Comparison of ENCODE assay signal across 27 mouse cellular contexts in the genomic region with DNA sequence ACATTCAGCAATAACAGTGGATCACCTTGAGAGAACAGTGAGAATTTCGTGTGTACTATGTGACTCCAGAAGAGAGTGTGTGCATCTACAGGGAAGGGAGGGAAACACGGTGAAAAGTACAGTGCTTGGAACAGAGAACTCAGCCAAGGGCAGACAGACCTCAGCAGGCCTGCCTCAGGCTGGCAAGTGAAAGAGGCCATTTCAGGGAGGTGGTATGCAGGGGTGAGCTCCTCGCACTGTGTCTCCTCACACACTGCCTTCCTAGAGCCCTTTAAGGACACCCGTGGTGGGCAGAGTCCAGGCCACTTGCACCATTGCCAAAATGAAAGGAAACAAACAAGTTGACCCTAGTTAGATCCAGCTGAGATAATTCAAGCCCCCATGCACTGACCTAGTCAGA. TPM values are rescaled to one million over a fixed set of nuclear protein-coding genes. Genes with fewer than 3 reads are reported as not detected.
DNase-seq lines count a peak whose midpoint lies in the region; ATAC-seq and TF ChIP-seq lines count a peak whose summit lies in the region.
"Had no signal": no experiment of that assay in that cellular context is flagged by ENCODE, and none has a peak within 500 bp of the region (broad histone marks: within the 10 kb centered on the region; RNA-seq: fewer than 3 reads in every experiment).

No protein-coding gene starts in this region.

- no peaks in the 10 kb centered on the region for H3K27me3 ChIP-seq in MEL (ENCODE audit: control insufficient read depth in 1 of 2, insufficient read depth in 2 of 2, low read length in 2 of 2)
- H3K27me3 ChIP-seq in forebrain, embryonic 16.5 days (replicated peaks; ENCODE audit: control insufficient read depth, insufficient read depth, low read length) = no peaks in the 10 kb centered on the region
- H3K27me3 ChIP-seq: CH12.LX, Patski had no signal

- H3K79me2 ChIP-seq in MEL (ENCODE audit: control insufficient read depth, insufficient read depth, low read length, poor library complexity) = no peaks in the 10 kb centered on the region

- H3K4me1 ChIP-seq in MEL (ENCODE audit: control insufficient read depth in 1 of 2, insufficient read depth in 2 of 2, low read length in 2 of 2) = no peaks in the 10 kb centered on the region
- no peaks in the 10 kb centered on the region for H3K4me1 ChIP-seq in forebrain, embryonic 16.5 days (replicated peaks; ENCODE audit: control insufficient read depth, insufficient read depth, low read length)

- no peak for TF ChIP-seq POLR2A in MEL (IDR thresholded peaks at IDR 0.05; ENCODE audit: control insufficient read depth in 1 of 2, insufficient read depth in 1 of 2, low read depth in 1 of 2, low read length in 2 of 2, poor library complexity in 1 of 2)

- TF ChIP-seq RAD21 in MEL (IDR thresholded peaks at IDR 0.05; ENCODE audit: low read depth, low read length) = no peak

- TF ChIP-seq EP300 in MEL (IDR thresholded peaks at IDR 0.05; ENCODE audit: low read depth in 1 of 2, low read length in 2 of 2) = no peak

- no peak overlapping the region for H3K9ac ChIP-seq in MEL (ENCODE audit: control insufficient read depth, low read depth, low read length, poor library complexity, severe bottlenecking)
- no peak overlapping the region for H3K9ac ChIP-seq in forebrain, embryonic 16.5 days (replicated peaks; ENCODE audit: low read depth, low read length)

- H3K36me3 ChIP-seq in MEL (ENCODE audit: control insufficient read depth in 1 of 2, insufficient read depth in 2 of 2, low read length in 2 of 2) = no peaks in the 10 kb centered on the region
- no peaks in the 10 kb centered on the region for H3K36me3 ChIP-seq in forebrain, embryonic 16.5 days (ENCODE audit: control insufficient read depth, insufficient read depth)
- H3K36me3 ChIP-seq: G1E had no signal

- no peaks in the 10 kb centered on the region; the same call in none of the 2 replicates for H3K9me3 ChIP-seq in MEL (replicated peaks; ENCODE audit: insufficient read depth, low read length)
- peaks cover 3% of the 10 kb centered on the region; the same call in 1 of the 2 replicates for H3K9me3 ChIP-seq in forebrain, embryonic 16.5 days (ENCODE audit: control insufficient read depth, low read length)

- 66% methylated on average over 4 of the region's 4 CpGs for WGBS in forebrain, embryonic 16.5 days

- peak; percentile 90 for DNase-seq in heart, adult 11 months
- DNase-seq in heart, adult 9 months (ENCODE audit: low spot score in 2 of 2) = no peak
- DNase-seq in testis, postnatal 14 days (ENCODE audit: low spot score) = peak; percentile 32
- DNase-seq in testis, postnatal 10 days (ENCODE audit: low spot score) = no peak
- DNase-seq in MEL (ENCODE audit: low read depth, low spot score) = no peak
- DNase-seq: adrenal gland, adult 2 months; adrenal gland, adult 8-10 months; adrenal gland, postnatal 10 days; adrenal gland, postnatal 14 days; adrenal gland, postnatal 25 days; adrenal gland, postnatal 36 days; B cell, adult 2 months; cerebellum, adult 11 months; cerebellum, adult 11-12 months; cerebellum, adult 18-20 months; cerebellum, adult 2 months had no signal

- no peak overlapping the region for H3K4me2 ChIP-seq in forebrain, embryonic 16.5 days (ENCODE audit: low read length)

- H3K4me3 ChIP-seq in MEL (ENCODE audit: control insufficient read depth in 1 of 2, insufficient read depth in 1 of 2, low read depth in 2 of 2, low read length in 2 of 2) = no peak overlapping the region
- no peak overlapping the region for H3K4me3 ChIP-seq in forebrain, embryonic 16.5 days (replicated peaks; ENCODE audit: low read length)

- no peak for TF ChIP-seq CTCF in MEL (IDR thresholded peaks at IDR 0.05 in 2 of 3, conservative IDR thresholded peaks at IDR 0.05 in 1 of 3; ENCODE audit: control insufficient read depth in 1 of 3, insufficient read depth in 1 of 3, low read depth in 2 of 3, low read length in 3 of 3, poor library complexity in 1 of 3, severe bottlenecking in 1 of 3)

- H3K27ac ChIP-seq in MEL (ENCODE audit: control insufficient read depth, low read depth, low read length) = no peak overlapping the region
- H3K27ac ChIP-seq in forebrain, embryonic 16.5 days (ENCODE audit: low read length) = no peak overlapping the region

- no peak for ATAC-seq in forebrain, embryonic 16.5 days
- ATAC-seq: activated CD4-positive, CD25-positive, alpha-beta regulatory T cell, adult 4 months; CD4-positive, CD25-positive, alpha-beta regulatory T cell, adult 4 months; Patski had no signal

TF ChIP-seq in MEL, 35 proteins besides CTCF, POLR2A, EP300 and RAD21:
- TF ChIP-seq POLR2AphosphoS5 (IDR thresholded peaks at IDR 0.05; ENCODE audit: borderline replicate concordance, low read depth, low read length) (peak; percentile 48; the same call in 1 of the 2 replicates), NELFE (IDR thresholded peaks at IDR 0.05; ENCODE audit: low read depth, low read length) (no peak), HCFC1 (IDR thresholded peaks at IDR 0.05; ENCODE audit: low read depth, low read length) (no peak)
TF ChIP-seq in MEL: peak in this region for 1.

RNA-seq across cellular contexts. Expression of a gene that starts 40.0 kb away (rescaled TPM):
- not detected in 2 replicates for total RNA-seq in MEL (2012; rRNA removed)
- polyA plus RNA-seq in MEL (2012; ENCODE audit: insufficient read depth in 1 of 2, insufficient read length in 2 of 2, low read depth in 1 of 2, low replicate concordance in 2 of 2, missing spikeins in 1 of 2) = not detected
- not detected in 2 replicates for polyA plus RNA-seq in forebrain, embryonic 16.5 days (2015; fragmentation: Nextera tagmentation; extraction: Ambion mirVana)
- total RNA-seq: adrenal gland, adult 18-20 months; adrenal gland, adult 2 months; adrenal gland, adult 8-10 months; adrenal gland, postnatal 10 days; adrenal gland, postnatal 14 days; adrenal gland, postnatal 25 days; adrenal gland, postnatal 36 days; adrenal gland, postnatal 4 days; CH12.LX; ES-E14 had no signal
- polyA plus RNA-seq: activated CD4-positive, CD25-positive, alpha-beta regulatory T cell, adult 4 months; adrenal gland, adult 2 months; brain, embryonic 14.5 days; C2C12; CD4-positive, CD25-positive, alpha-beta regulatory T cell, adult 4 months; cerebellum, adult 2 months; G1E; Patski had no signal

Comparison
In these comparisons a context has a peak if more than half of its experiments do, and no peak if none do; other contexts are left out.
1. DNase-seq: peak in heart, adult 11 months (single experiment) and testis, postnatal 14 days (single experiment); none in heart, adult 9 months (0 of 2), testis, postnatal 10 days (single experiment) and MEL (single experiment).